Mouse (Mus musculus): ENCODE measurements around the gene Fancd2. TPM values are rescaled to one million over a fixed set of nuclear protein-coding genes. Genes with fewer than 3 reads are reported as not detected.

Gene Fancd2
- polyA plus RNA-seq, 1 experiment from 2014 or later: 3.0 TPM

- WGBS: 82% methylated on average over 1 of the region's 1 CpGs
Measured at GRCm38 (mm10) chr6:113505689-113506088, 25.8 kb upstream of the Fancd2 start.

DNA sequence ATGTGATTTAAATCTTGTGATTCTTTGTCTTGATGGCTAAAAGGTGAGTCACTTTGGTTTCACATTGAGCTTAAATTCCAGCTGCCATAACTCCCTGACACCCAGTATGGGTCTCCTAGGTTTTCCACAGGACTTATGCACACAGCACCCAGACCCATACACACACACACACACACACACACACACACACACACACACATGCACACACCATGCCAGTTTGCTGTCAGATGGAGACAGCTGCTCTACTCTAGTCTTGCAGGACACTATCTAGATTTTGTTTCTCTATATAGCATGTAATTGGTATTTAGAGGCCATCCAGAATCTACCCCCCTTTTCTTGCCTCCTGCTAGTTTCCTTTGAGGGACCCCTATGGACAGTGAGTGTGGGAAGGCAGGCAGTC lies 24.4 kb upstream of the Fancd2 start:
- H3K4me2 ChIP-seq (ENCODE audit: low read length): no peak overlapping the region
- H3K27ac ChIP-seq: no peak overlapping the region
- 0 out of 2 replicates have a peak, but pooled peaks cover 5% of the 10 kb centered on the region for H3K36me3 ChIP-seq (ENCODE audit: insufficient read depth, low read length)
- ATAC-seq (replicated peaks; ENCODE audit: low FRiP score, low read depth) (no peak), DNase-seq (ENCODE audit: low spot score) (no peak)
- no peaks in the 10 kb centered on the region for H3K27me3 ChIP-seq (ENCODE audit: insufficient read depth, low read length)
- no peak overlapping the region for H3K4me3 ChIP-seq (replicated peaks; ENCODE audit: low read depth, low read length)
- no peaks in the 10 kb centered on the region for H3K9me3 ChIP-seq (replicated peaks; ENCODE audit: low read length)
- no peaks in the 10 kb centered on the region for H3K4me1 ChIP-seq (replicated peaks; ENCODE audit: insufficient read depth, low read length)
- no peak overlapping the region for H3K9ac ChIP-seq (ENCODE audit: low read depth, low read length)
- TF ChIP-seq CTCF (IDR thresholded peaks at IDR 0.05; ENCODE audit: low read depth): no peak

More at GRCm38 (mm10) chr6:113505689-113506088, 25.8 kb upstream of the Fancd2 start:
- H3K27ac ChIP-seq: no peak overlapping the region
- ATAC-seq (replicated peaks; ENCODE audit: low FRiP score, low read depth) (no peak), DNase-seq (ENCODE audit: low spot score) (no peak)
- H3K36me3 ChIP-seq (ENCODE audit: insufficient read depth, low read length): no peaks in the 10 kb centered on the region
- H3K4me2 ChIP-seq (ENCODE audit: low read length): no peak overlapping the region
- H3K4me3 ChIP-seq (replicated peaks; ENCODE audit: low read depth, low read length): no peak overlapping the region
- no peak overlapping the region for H3K9ac ChIP-seq (ENCODE audit: low read depth, low read length)
- 0 out of 2 replicates have a peak, but pooled peaks cover 3% of the 10 kb centered on the region for H3K27me3 ChIP-seq (ENCODE audit: insufficient read depth, low read length)
- TF ChIP-seq CTCF (IDR thresholded peaks at IDR 0.05; ENCODE audit: low read depth): no peak
- H3K4me1 ChIP-seq (replicated peaks; ENCODE audit: insufficient read depth, low read length): no peaks in the 10 kb centered on the region
- no peaks in the 10 kb centered on the region for H3K9me3 ChIP-seq (replicated peaks; ENCODE audit: low read length)

DNA sequence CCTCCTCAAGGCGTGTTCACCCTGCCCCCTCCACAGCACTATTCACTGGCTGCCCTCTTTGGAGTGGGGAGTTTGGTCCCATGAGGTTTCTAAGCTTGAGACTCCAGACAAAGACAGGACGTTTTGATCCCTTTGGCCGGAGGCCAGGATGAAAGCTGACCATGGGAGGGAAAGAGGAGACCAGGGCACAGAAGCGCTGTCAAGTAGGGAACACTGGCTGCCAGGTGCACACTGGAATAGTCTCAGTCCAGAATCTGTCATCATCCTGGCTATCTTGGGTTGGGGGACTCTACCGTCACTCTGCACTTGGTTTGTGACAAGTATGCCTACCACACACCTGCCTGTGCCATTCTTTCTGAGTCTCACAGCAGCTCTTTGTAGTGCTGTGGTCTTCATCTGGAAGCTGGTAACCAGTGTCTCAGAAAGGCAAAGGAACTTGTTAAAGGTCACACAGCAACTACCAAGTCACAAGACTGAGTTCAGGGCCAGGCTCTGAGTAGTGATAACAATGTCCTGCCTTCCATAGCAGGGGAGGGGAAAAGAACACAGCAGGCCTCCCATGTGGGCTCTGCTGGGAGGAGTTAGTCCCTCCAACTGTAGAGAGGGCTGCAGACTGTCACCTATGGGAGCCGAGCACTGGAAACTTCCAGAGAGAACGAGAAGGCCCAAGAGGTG lies 23.1 kb upstream of the Fancd2 start:
- no peak overlapping the region for H3K4me2 ChIP-seq (ENCODE audit: low read length)
- no peak overlapping the region for H3K9ac ChIP-seq (ENCODE audit: low read depth, low read length)
- TF ChIP-seq CTCF (IDR thresholded peaks at IDR 0.05; ENCODE audit: low read depth): no peak
- DNase-seq (ENCODE audit: low spot score) (no peak), ATAC-seq (replicated peaks; ENCODE audit: low FRiP score, low read depth) (no peak)
- no peak overlapping the region for H3K27ac ChIP-seq
- H3K9me3 ChIP-seq (replicated peaks; ENCODE audit: low read length): no peaks in the 10 kb centered on the region
- no peak overlapping the region for H3K4me3 ChIP-seq (replicated peaks; ENCODE audit: low read depth, low read length)
- WGBS: 56% methylated on average over 7 of the region's 7 CpGs
- H3K27me3 ChIP-seq (ENCODE audit: insufficient read depth, low read length): no peaks in the 10 kb centered on the region
- H3K4me1 ChIP-seq (replicated peaks; ENCODE audit: insufficient read depth, low read length): no peaks in the 10 kb centered on the region
- H3K36me3 ChIP-seq (ENCODE audit: insufficient read depth, low read length): peaks cover 10% of the 10 kb centered on the region; the same call in 1 of the 2 replicates

DNA sequence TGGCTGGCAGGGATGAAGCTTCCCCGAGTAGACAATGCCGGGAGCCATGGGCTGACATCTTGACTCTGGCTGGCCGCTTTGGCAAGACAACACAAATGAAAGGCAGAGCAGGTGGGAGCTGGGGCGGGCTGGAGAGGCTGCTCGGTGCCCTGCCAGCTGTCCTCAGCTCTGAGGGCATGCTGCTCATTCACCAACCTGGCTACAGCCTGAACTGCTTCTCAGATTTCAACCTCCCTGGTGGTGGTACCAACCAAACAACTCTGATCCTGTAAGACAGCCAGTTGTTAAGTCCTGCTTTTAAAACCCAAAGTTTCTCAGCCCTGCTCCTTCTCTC lies 22.6 kb upstream of the Fancd2 start:
- H3K9me3 ChIP-seq (replicated peaks; ENCODE audit: low read length): no peaks in the 10 kb centered on the region
- no peak overlapping the region for H3K4me2 ChIP-seq (ENCODE audit: low read length)
- no peak for ATAC-seq (replicated peaks; ENCODE audit: low FRiP score, low read depth)
- no peaks in the 10 kb centered on the region for H3K27me3 ChIP-seq (ENCODE audit: insufficient read depth, low read length)
- WGBS: 50% methylated on average over 5 of the region's 5 CpGs
- H3K4me1 ChIP-seq (replicated peaks; ENCODE audit: insufficient read depth, low read length): no peaks in the 10 kb centered on the region
- H3K36me3 ChIP-seq (ENCODE audit: insufficient read depth, low read length): peaks cover 15% of the 10 kb centered on the region; the same call in 1 of the 2 replicates
- no peak overlapping the region for H3K9ac ChIP-seq (ENCODE audit: low read depth, low read length)
- H3K27ac ChIP-seq: no peak overlapping the region
- DNase-seq (ENCODE audit: low spot score): no peak
- no peak overlapping the region for H3K4me3 ChIP-seq (replicated peaks; ENCODE audit: low read depth, low read length)
- TF ChIP-seq CTCF (IDR thresholded peaks at IDR 0.05; ENCODE audit: low read depth): no peak

GRCm38 (mm10) chr6:113513944-113514343 lies 17.5 kb upstream of the Fancd2 start:
- H3K27me3 ChIP-seq (ENCODE audit: insufficient read depth, low read length): no peaks in the 10 kb centered on the region
- H3K9ac ChIP-seq (ENCODE audit: low read depth, low read length): no peak overlapping the region
- ATAC-seq (replicated peaks; ENCODE audit: low FRiP score, low read depth): no peak
- TF ChIP-seq CTCF (IDR thresholded peaks at IDR 0.05; ENCODE audit: low read depth): no peak
- no peaks in the 10 kb centered on the region for H3K4me1 ChIP-seq (replicated peaks; ENCODE audit: insufficient read depth, low read length)
- H3K4me2 ChIP-seq (ENCODE audit: low read length): no peak overlapping the region
- peaks cover 62% of the 10 kb centered on the region for H3K36me3 ChIP-seq (ENCODE audit: insufficient read depth, low read length)
- WGBS: 88% methylated on average over 6 of the region's 6 CpGs
- no peak overlapping the region for H3K4me3 ChIP-seq (replicated peaks; ENCODE audit: low read depth, low read length)
- DNase-seq (ENCODE audit: low spot score): no peak
- H3K27ac ChIP-seq: no peak overlapping the region
- H3K9me3 ChIP-seq (replicated peaks; ENCODE audit: low read length): no peaks in the 10 kb centered on the region

- no peak for ATAC-seq (replicated peaks; ENCODE audit: low FRiP score, low read depth)
- Histone ChIP-seq H3K36me3 (ENCODE audit: insufficient read depth, low read length) (peaks cover 68% of the 10 kb centered on the region), H3K9ac (ENCODE audit: low read depth, low read length) (no peak overlapping the region), H3K27me3 (ENCODE audit: insufficient read depth, low read length) (no peaks in the 10 kb centered on the region), H3K4me2 (ENCODE audit: low read length) (no peak overlapping the region), H3K4me1 (replicated peaks; ENCODE audit: insufficient read depth, low read length) (no peaks in the 10 kb centered on the region), H3K4me3 (replicated peaks; ENCODE audit: low read depth, low read length) (no peak overlapping the region), H3K9me3 (replicated peaks; ENCODE audit: low read length) (no peaks in the 10 kb centered on the region), H3K27ac (no peak overlapping the region)
- no peak for DNase-seq (ENCODE audit: low spot score)
- no peak for TF ChIP-seq CTCF (IDR thresholded peaks at IDR 0.05; ENCODE audit: low read depth)
- WGBS: 100% methylated on average over 3 of the region's 3 CpGs
Measured at GRCm38 (mm10) chr6:113514600-113514999, 16.9 kb upstream of the Fancd2 start.

Measured in kidney, postnatal 0 days (tissue).